Mouse (Mus musculus) urinary bladder, adult 2 months (tissue): ENCODE measurements around the gene Plvap. TPM values are rescaled to one million over a fixed set of nuclear protein-coding genes. Genes with fewer than 3 reads are reported as not detected.

ENCODE experiments used
- DNase-seq: peaks from one replicate; pipeline ENCODE4 v3.0.0; 2022; ENCODE audit warnings: low spot score
- polyA plus RNA-seq: library from polyadenylated mRNA; depleted of rRNA; stranded (reverse); fragments of >200 nt; gene quantifications from 2 replicates; pipeline ENCODE4 v1.2.3, GENCODE M21; 2012; rRNA removed

The Plvap gene
- polyA plus RNA-seq, 1 experiment: 59.3 TPM

GRCm38 (mm10) chr8:71466198-71466597 lies 45.4 kb downstream of the Plvap start:
- no peak for DNase-seq

DNA sequence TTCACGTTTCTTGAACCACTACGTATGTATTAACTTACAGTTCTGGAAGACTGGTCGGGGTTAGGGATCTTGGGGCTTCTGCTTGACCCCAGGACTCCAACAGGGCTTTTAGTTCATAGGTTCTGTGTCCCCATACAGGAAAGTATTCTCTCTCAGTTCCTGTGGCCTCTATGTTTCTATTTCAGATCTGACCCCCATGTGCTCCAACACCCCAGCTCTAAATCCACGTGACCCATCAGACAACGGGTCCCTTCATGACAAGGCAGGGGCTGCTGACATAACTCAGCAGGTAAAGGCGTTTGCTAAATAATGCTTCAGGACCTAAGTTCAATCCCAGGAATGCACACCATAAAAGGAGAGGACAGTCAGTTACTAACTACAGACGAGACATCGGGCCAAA lies 45.8 kb downstream of the Plvap start:
- DNase-seq: no peak

GRCm38 (mm10) chr8:71464513-71465500 lies 46.7 kb downstream of the Plvap start, which contains the start of gene Mrpl34:
TSS of gene Mrpl34 (plus strand) at chr8:71464959.
- peak; percentile 89 for DNase-seq

DNA sequence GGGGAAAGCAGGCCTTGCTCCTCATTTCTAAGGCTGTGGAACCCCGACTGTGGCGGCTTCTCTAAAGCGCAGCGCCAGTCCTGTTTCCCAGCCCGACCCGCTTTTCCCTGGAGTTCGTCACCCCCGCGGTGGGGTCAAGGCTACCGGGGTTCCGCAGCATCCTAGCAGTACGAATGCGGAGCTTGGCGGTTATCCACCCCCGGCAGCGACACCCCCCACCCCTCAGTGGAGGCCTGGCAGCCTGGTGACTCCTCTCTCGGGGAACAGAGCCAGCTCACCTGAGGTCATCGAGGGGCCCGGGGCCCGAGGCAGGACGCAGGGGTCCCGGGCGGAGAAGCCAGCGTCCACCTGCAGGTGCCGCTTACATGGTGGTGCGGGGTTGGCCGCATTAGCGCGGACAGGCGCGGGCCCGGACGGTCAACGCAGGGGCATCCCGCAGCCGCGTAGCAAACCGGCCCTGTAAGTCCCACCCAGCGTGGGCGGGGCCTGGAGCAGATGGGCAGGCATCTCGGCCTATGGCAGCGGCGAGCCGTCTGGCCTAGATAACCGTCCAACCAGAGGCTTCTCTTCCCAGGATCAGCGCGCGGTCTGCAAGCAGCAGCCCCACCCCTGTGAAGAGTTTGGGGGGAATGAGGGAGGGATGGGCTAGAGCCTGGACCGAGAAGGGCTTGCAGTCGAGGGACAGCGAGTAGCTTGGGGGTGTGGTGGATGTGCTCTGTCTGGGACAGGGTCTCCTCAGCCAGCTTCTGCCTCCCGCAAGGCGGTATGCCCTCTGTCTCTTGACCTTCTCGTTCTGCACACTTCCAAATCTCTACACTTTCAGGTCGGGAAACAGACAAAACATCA lies 48.1 kb downstream of the Plvap start, which contains the start of gene Abhd8:
Abhd8 (minus strand) TSS at position 468 of the 846 bp plus-strand sequence.
- peak; percentile 96 for DNase-seq

DNA sequence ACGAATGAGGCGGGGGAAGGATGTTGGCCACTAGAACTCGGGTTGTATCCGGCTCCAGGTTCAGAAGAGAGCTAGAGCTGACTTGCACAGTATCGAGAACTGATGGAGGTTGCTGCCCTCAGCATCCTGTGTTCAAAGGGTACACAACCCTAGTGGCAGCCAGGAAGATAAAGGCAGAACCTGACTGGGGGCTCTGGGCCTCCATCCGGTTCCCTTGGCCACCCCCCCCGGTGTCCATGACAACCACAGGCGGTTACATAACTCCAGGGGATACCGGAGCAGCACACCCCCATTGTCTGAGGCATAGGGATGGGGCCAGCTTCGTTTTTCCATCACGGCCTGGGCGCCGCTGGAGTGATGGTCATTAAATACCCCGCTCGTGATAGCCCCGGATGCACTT lies 48.8 kb downstream of the Plvap start:
- no peak for DNase-seq

DNA sequence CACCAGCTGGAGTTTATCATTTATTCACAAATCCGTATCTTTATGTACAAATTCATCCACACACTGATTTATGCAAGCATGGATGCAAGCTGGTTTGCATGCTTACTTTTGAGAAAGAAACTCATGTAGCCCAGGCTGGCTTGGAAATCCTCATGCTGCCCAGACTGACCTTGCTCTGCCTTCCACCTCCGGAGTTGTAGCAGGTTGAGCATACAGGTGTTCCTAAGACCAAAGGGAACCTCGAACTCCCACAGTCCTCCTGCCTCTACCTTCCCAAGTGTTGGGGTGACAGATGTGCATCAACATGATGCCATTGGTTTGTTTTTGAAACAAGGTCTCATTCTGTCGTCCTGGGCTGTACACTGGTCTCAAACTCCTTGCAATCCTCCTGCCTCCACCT lies 49.4 kb downstream of the Plvap start:
- DNase-seq: no peak

DNA sequence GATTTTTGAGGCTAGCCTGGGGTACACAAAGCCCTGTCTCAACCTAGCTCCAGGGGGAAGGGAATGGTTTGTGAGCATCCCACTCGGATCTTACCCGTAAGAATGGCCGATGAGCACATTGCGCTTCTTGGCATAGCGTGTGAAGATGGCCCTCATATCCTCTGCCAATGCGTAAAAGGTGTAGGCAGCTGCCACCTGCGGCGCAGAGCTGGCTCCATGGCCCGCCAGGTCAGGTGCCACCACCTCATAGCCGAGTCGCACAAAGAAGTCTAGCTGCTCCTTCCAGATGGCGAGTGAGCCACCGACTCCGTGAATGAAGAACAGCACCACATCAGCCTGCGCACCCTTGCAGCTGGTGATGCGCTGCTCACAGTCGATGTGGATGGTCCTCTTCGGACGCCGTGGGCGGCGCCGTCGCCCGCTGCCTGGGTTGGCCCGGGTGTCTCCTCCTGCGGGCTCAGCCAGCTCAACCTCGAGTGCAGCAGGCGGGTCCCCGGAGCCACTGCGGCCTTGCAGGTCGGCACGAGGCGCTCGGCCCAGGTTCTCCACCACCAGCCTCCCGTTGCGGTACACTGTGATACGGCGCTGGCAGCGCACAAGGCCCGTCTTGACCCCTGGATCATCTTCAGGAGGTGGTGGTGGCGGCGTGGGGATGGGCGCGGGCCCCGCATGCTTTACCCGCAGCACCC lies 50.3 kb downstream of the Plvap start:
- DNase-seq: no peak

- DNase-seq: no peak
Observed at GRCm38 (mm10) chr8:71460716-71461115, 50.8 kb downstream of the Plvap start.

- no peak for DNase-seq
Observed at GRCm38 (mm10) chr8:71457659-71458270, 53.8 kb downstream of the Plvap start.

- DNase-seq: peak; percentile 16
Observed at GRCm38 (mm10) chr8:71456906-71457305, 54.6 kb downstream of the Plvap start.

GRCm38 (mm10) chr8:71454668-71455067 lies 56.9 kb downstream of the Plvap start:
- DNase-seq: peak; percentile 7

GRCm38 (mm10) chr8:71452669-71453068 lies 58.9 kb downstream of the Plvap start:
- peak; percentile 9 for DNase-seq

GRCm38 (mm10) chr8:71451777-71452176 lies 59.8 kb downstream of the Plvap start:
- DNase-seq: peak; percentile 10

DNA sequence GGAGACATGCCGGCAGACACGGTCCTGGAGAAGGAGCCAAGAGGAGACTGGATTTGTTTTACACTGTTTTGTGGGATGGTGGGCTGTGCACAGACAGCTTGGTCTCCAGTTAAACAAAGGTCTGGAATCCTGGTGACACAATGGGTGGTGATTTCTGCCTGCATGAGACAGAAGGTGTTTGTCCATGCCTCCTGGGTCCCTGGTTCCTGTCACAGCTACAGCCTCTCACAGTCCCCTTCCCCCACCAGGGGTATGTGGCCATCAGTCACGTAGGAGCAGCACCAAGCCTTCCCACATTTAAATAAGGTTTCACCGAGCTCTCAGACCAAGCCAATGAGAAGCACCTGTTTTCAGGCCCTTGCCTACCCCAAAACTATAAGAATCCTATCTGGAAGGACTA lies 60.2 kb downstream of the Plvap start:
- no peak for DNase-seq

Other genes starting within 250 kb of the Plvap start
- gene Myo9b, start 239.0 kb downstream of the Plvap start, polyA plus RNA-seq: 12.4 and 23.8 TPM in 2 replicates
- 7.6 and 8.4 TPM in 2 replicates for gene Haus8, start 238.8 kb downstream of the Plvap start, polyA plus RNA-seq
- gene Use1, start 144.9 kb downstream of the Plvap start, polyA plus RNA-seq: 218 and 244 TPM in 2 replicates
- 10.3 and 12.0 TPM in 2 replicates for gene Ocel1, start 140.5 kb downstream of the Plvap start, polyA plus RNA-seq
- 65.7 and 75.0 TPM in 2 replicates for gene Nr2f6, start 129.8 kb downstream of the Plvap start, polyA plus RNA-seq
- 22.0 and 23.9 TPM in 2 replicates for gene Ushbp1, start 116.0 kb downstream of the Plvap start, polyA plus RNA-seq
- gene Babam1, start 114.9 kb downstream of the Plvap start, polyA plus RNA-seq: 87.3 and 92.4 TPM in 2 replicates
- gene Ankle1, start 105.7 kb downstream of the Plvap start, polyA plus RNA-seq: 1.9 and 2.6 TPM in 2 replicates
- 43.8 and 49.5 TPM in 2 replicates for gene Abhd8, start 48.1 kb downstream of the Plvap start, polyA plus RNA-seq
- gene Mrpl34, start 46.8 kb downstream of the Plvap start, polyA plus RNA-seq: 38.5 and 45.3 TPM in 2 replicates
- 56.7 and 67.3 TPM in 2 replicates for gene Dda1, start 42.6 kb downstream of the Plvap start, polyA plus RNA-seq
- 22.1 and 23.9 TPM in 2 replicates for gene Ano8, start 25.8 kb downstream of the Plvap start, polyA plus RNA-seq
- 21.9 and 25.5 TPM in 2 replicates for gene Gtpbp3, start 23.6 kb downstream of the Plvap start, polyA plus RNA-seq
- 0.12 TPM in 2 replicates for gene Ccdc194, start 14.0 kb upstream of the Plvap start, polyA plus RNA-seq
- 110 and 117 TPM in 2 replicates for gene Bst2, start 25.7 kb upstream of the Plvap start, polyA plus RNA-seq
- 96.1 and 115 TPM in 2 replicates for gene Mvb12a, start 31.2 kb upstream of the Plvap start, polyA plus RNA-seq
- gene Tmem221, start 47.1 kb upstream of the Plvap start, polyA plus RNA-seq: 2.3 and 3.0 TPM in 2 replicates
- gene Nxnl1, start 54.8 kb upstream of the Plvap start, polyA plus RNA-seq: 0.01 and 0.04 TPM in 2 replicates
- 57.3 and 63.8 TPM in 2 replicates for gene Slc27a1, start 57.1 kb upstream of the Plvap start, polyA plus RNA-seq
- gene Pgls, start 80.4 kb upstream of the Plvap start, polyA plus RNA-seq: 41.7 and 60.4 TPM in 2 replicates
- gene Fam129c, start 85.9 kb upstream of the Plvap start, polyA plus RNA-seq: 3.1 and 3.7 TPM in 2 replicates
- 124 and 144 TPM in 2 replicates for gene Colgalt1, start 99.2 kb upstream of the Plvap start, polyA plus RNA-seq
- 0.44 and 0.47 TPM in 2 replicates for gene Unc13a, start 160.0 kb upstream of the Plvap start, polyA plus RNA-seq
- 14.9 and 17.1 TPM in 2 replicates for gene Jak3, start 164.5 kb upstream of the Plvap start, polyA plus RNA-seq
- gene Insl3, start 177.5 kb upstream of the Plvap start, polyA plus RNA-seq: 7.7 and 11.7 TPM in 2 replicates
- gene B3gnt3, start 190.0 kb upstream of the Plvap start, polyA plus RNA-seq: 4.8 and 7.4 TPM in 2 replicates
- gene Fcho1, start 214.0 kb upstream of the Plvap start, polyA plus RNA-seq: 4.5 and 5.3 TPM in 2 replicates